Mouse (Mus musculus) MEL (cell line): ENCODE measurements around the gene Adam11.

ENCODE experiments used
- CTCF ChIP-seq, 3 experiments: IDR thresholded peaks in 2 of 3; conservative IDR thresholded peaks in 1 of 3; 2 replicates each; pipeline ENCODE4 v1.5.1; 2011 to 2012; ENCODE audit warnings: low read length in 3 of 3, low read depth in 2 of 3, mild to moderate bottlenecking in 2 of 3, improper control_type of control experiment in 1 of 3, inconsistent platforms in 1 of 3, mixed read lengths in 1 of 3, moderate library complexity in 1 of 3; ENCODE audit not compliant: control insufficient read depth in 1 of 3, insufficient read depth in 1 of 3, poor library complexity in 1 of 3, severe bottlenecking in 1 of 3
- EP300 ChIP-seq, 2 experiments: IDR thresholded peaks; 2 replicates each; pipeline ENCODE4 v1.6.1; 2011; ENCODE audit warnings: improper control_type of control experiment in 2 of 2, low read length in 2 of 2, low read depth in 1 of 2, mild to moderate bottlenecking in 1 of 2
- MAFK ChIP-seq: IDR thresholded peaks from 2 replicates; pipeline ENCODE4 v1.6.1; 2011; ENCODE audit warnings: low read depth, mild to moderate bottlenecking, low read length, improper control_type of control experiment, borderline replicate concordance
- MXI1 ChIP-seq: IDR thresholded peaks from 2 replicates; pipeline ENCODE4 v1.6.1; 2011; ENCODE audit warnings: mild to moderate bottlenecking, low read depth, low read length, improper control_type of control experiment
- MYC ChIP-seq: IDR thresholded peaks from 2 replicates; pipeline ENCODE4 v1.6.1; 2011; ENCODE audit warnings: low read depth, mild to moderate bottlenecking, low read length, improper control_type of control experiment, moderate library complexity
- NELFE ChIP-seq: IDR thresholded peaks from 2 replicates; pipeline ENCODE4 v1.6.1; 2011; ENCODE audit warnings: low read depth, low read length, improper control_type of control experiment
- POLR2A ChIP-seq, 2 experiments: IDR thresholded peaks; 2 replicates each; pipeline ENCODE4 v1.6.1; 2011 to 2012; ENCODE audit warnings: low read length in 2 of 2, mild to moderate bottlenecking in 2 of 2, control low read depth in 1 of 2, improper control_type of control experiment in 1 of 2, low read depth in 1 of 2, moderate library complexity in 1 of 2; ENCODE audit not compliant: control insufficient read depth in 1 of 2, insufficient read depth in 1 of 2, poor library complexity in 1 of 2
- POLR2AphosphoS2 ChIP-seq: IDR thresholded peaks from 2 replicates; pipeline ENCODE4 v1.6.1; 2011; ENCODE audit warnings: low read length, improper control_type of control experiment
- USF1 ChIP-seq: IDR thresholded peaks from 2 replicates; pipeline ENCODE4 v1.6.1; 2014; ENCODE audit warnings: low read depth, mild to moderate bottlenecking, inconsistent platforms, low read length, improper control_type of control experiment, moderate library complexity
- ZC3H11A ChIP-seq: IDR thresholded peaks from 2 replicates; pipeline ENCODE4 v1.6.1; 2012; ENCODE audit warnings: low read depth, mild to moderate bottlenecking, inconsistent platforms, low read length, improper control_type of control experiment
- ZNF384 ChIP-seq: IDR thresholded peaks from 2 replicates; pipeline ENCODE4 v1.6.1; 2012; ENCODE audit warnings: low read depth, mild to moderate bottlenecking, inconsistent platforms, low read length, improper control_type of control experiment

DNA sequence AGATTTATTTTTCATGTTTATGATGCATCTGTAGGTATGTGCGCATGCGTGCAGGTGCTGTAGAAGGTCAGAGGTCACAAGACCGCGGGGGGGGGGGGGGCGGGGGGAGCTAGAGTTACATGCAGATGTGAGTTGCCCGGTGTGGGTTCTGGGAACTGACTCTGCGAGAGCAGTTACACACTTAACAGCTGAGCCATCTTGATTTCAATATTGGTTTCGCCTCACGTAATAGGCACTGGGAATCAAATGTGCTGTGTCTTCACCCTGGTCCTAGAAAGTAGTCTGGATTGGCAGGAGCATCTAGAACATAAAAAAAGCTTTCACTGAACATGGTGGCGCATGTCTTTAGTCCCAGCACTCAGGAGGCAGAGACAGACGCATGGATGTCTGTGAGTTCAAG is 20.6 kb upstream of the Adam11 start:
- TF ChIP-seq MXI1: no peak
- no peak for TF ChIP-seq CTCF (IDR thresholded peaks at IDR 0.05 in 2 of 3, conservative IDR thresholded peaks at IDR 0.05 in 1 of 3; ENCODE audit: control insufficient read depth in 1 of 3, insufficient read depth in 1 of 3, low read depth in 2 of 3, low read length in 3 of 3, poor library complexity in 1 of 3, severe bottlenecking in 1 of 3)
- no peak for TF ChIP-seq EP300 (IDR thresholded peaks at IDR 0.05; ENCODE audit: low read depth in 1 of 2, low read length in 2 of 2)
- no peak for TF ChIP-seq MYC
- TF ChIP-seq POLR2A (IDR thresholded peaks at IDR 0.05; ENCODE audit: control insufficient read depth in 1 of 2, insufficient read depth in 1 of 2, low read depth in 1 of 2, low read length in 2 of 2, poor library complexity in 1 of 2): no peak
- no peak for TF ChIP-seq ZNF384
- no peak for TF ChIP-seq MAFK
- no peak for TF ChIP-seq NELFE
- TF ChIP-seq ZC3H11A: no peak
- TF ChIP-seq USF1: no peak
- no peak for TF ChIP-seq POLR2AphosphoS2
